Mouse (Mus musculus): ENCODE measurements around the gene Cops3. TPM values are rescaled to one million over a fixed set of nuclear protein-coding genes. Genes with fewer than 3 reads are reported as not detected.
"Not testable (repeated sequence)": the region's sequence is repeated elsewhere in the genome, so short reads cannot be mapped to it uniquely, and the experiment has no call there.

The Cops3 gene
- polyA plus RNA-seq, 1 experiment: 65.7 TPM

GRCm38 (mm10) chr11:59847891-59848884 is 8.6 kb upstream of the Cops3 start:
- Histone ChIP-seq H3K36me3 (ENCODE audit: control insufficient read depth, insufficient read depth) (no peaks in the 10 kb centered on the region), H3K4me2 (ENCODE audit: low read depth) (peak overlapping the region; percentile 96), H3K27me3 (ENCODE audit: control insufficient read depth, insufficient read depth, insufficient read length) (no peaks in the 10 kb centered on the region), H3K4me3 (peak overlapping the region; percentile 58), H3ac (ENCODE audit: control insufficient read depth, insufficient read length) (peak overlapping the region; percentile 23), H3K79me2 (ENCODE audit: control insufficient read depth, insufficient read depth) (peaks cover 9% of the 10 kb centered on the region)
- TF ChIP-seq POLR2A (IDR thresholded peaks at IDR 0.05; ENCODE audit: insufficient read length, low read depth) (peak; percentile 90), E2F4 (IDR thresholded peaks at IDR 0.05; ENCODE audit: insufficient read depth) (no peak), REST (IDR thresholded peaks at IDR 0.05; ENCODE audit: insufficient read depth, insufficient read length) (no peak), MYOG (IDR thresholded peaks at IDR 0.05; ENCODE audit: control insufficient read depth in 1 of 3, insufficient read depth in 1 of 3, insufficient read length in 2 of 3, low read depth in 2 of 3) (peak in 1 of 3 experiments; percentile 25), MYOD1 (IDR thresholded peaks at IDR 0.05; ENCODE audit: control insufficient read depth in 1 of 3, insufficient read length in 2 of 3, low read depth in 2 of 3) (peak in 1 of 3 experiments; percentile 50), POLR2AphosphoS2 (IDR thresholded peaks at IDR 0.05; ENCODE audit: insufficient read length, low read depth) (peak; percentile 70)

- TF ChIP-seq USF1 (IDR thresholded peaks at IDR 0.05; ENCODE audit: low read depth) (peak; percentile 2), REST (IDR thresholded peaks at IDR 0.05; ENCODE audit: insufficient read depth, insufficient read length) (no peak), TCF3 (IDR thresholded peaks at IDR 0.05; ENCODE audit: insufficient read length, low read depth) (no peak)
- Histone ChIP-seq H3K4me2 (ENCODE audit: low read depth) (peak overlapping the region; percentile 96), H3K4me3 (peak overlapping the region; percentile 58)
Measured at GRCm38 (mm10) chr11:59847131-59847530, 7.5 kb upstream of the Cops3 start.

GRCm38 (mm10) chr11:59846311-59846710 is 6.7 kb upstream of the Cops3 start:
- Histone ChIP-seq H3K4me2 (ENCODE audit: low read depth) (no peak overlapping the region), H3K4me3 (no peak overlapping the region), H3K79me2 (ENCODE audit: control insufficient read depth, insufficient read depth) (peaks cover 9% of the 10 kb centered on the region), H3ac (ENCODE audit: control insufficient read depth, insufficient read length) (no peak overlapping the region), H3K36me3 (ENCODE audit: control insufficient read depth, insufficient read depth) (no peaks in the 10 kb centered on the region), H3K27me3 (ENCODE audit: control insufficient read depth, insufficient read depth, insufficient read length) (no peaks in the 10 kb centered on the region)
- TF ChIP-seq MAX (IDR thresholded peaks at IDR 0.05; ENCODE audit: low read depth) (no peak), CEBPB (IDR thresholded peaks at IDR 0.05; ENCODE audit: insufficient read depth, poor library complexity, severe bottlenecking) (no peak), MYOG (IDR thresholded peaks at IDR 0.05; ENCODE audit: control insufficient read depth in 1 of 3, insufficient read depth in 1 of 3, insufficient read length in 2 of 3, low read depth in 2 of 3) (no peak), MYOD1 (IDR thresholded peaks at IDR 0.05; ENCODE audit: control insufficient read depth in 1 of 3, insufficient read length in 2 of 3, low read depth in 2 of 3) (no peak), REST (IDR thresholded peaks at IDR 0.05; ENCODE audit: insufficient read depth, insufficient read length) (no peak), POLR2A (IDR thresholded peaks at IDR 0.05; ENCODE audit: insufficient read length, low read depth) (no peak), E2F4 (IDR thresholded peaks at IDR 0.05; ENCODE audit: insufficient read depth) (no peak), TCF12 (IDR thresholded peaks at IDR 0.05; ENCODE audit: insufficient read depth, poor library complexity, severe bottlenecking) (no peak), USF1 (IDR thresholded peaks at IDR 0.05; ENCODE audit: low read depth) (no peak), POLR2AphosphoS2 (IDR thresholded peaks at IDR 0.05; ENCODE audit: insufficient read length, low read depth) (no peak), SRF (IDR thresholded peaks at IDR 0.05; ENCODE audit: control insufficient read depth, insufficient read length, low read depth) (no peak), TCF3 (IDR thresholded peaks at IDR 0.05; ENCODE audit: insufficient read length, low read depth) (no peak)

More at GRCm38 (mm10) chr11:59847131-59847530, 7.5 kb upstream of the Cops3 start:
- no peaks in the 10 kb centered on the region for H3K36me3 ChIP-seq (ENCODE audit: control insufficient read depth, insufficient read depth)
- H3K27me3 ChIP-seq (ENCODE audit: control insufficient read depth, insufficient read depth, insufficient read length): no peaks in the 10 kb centered on the region
- peaks cover 9% of the 10 kb centered on the region for H3K79me2 ChIP-seq (ENCODE audit: control insufficient read depth, insufficient read depth)
- no peak overlapping the region for H3ac ChIP-seq (ENCODE audit: control insufficient read depth, insufficient read length)

GRCm38 (mm10) chr11:59839008-59839458 is 605 bp downstream of the Cops3 start, which contains the start of gene Nt5m:
Gene Nt5m, plus strand, starts transcription at chr11:59839447.
- Histone ChIP-seq H3ac (ENCODE audit: control insufficient read depth, insufficient read length) (peak within 1 kb of the TSS; percentile 62), H3K27me3 (ENCODE audit: control insufficient read depth, insufficient read depth, insufficient read length) (no peaks in the 10 kb centered on the region), H3K4me3 (peak within 1 kb of the TSS; percentile 90), H3K36me3 (ENCODE audit: control insufficient read depth, insufficient read depth) (peaks cover 14% of the 10 kb centered on the region), H3K79me2 (ENCODE audit: control insufficient read depth, insufficient read depth) (peaks cover 36% of the 10 kb centered on the region), H3K4me2 (ENCODE audit: low read depth) (peak within 1 kb of the TSS; percentile 100)
- no peak for TF ChIP-seq MYOG (IDR thresholded peaks at IDR 0.05; ENCODE audit: control insufficient read depth in 1 of 3, insufficient read depth in 1 of 3, insufficient read length in 2 of 3, low read depth in 2 of 3)

- Histone ChIP-seq H3K4me2 (ENCODE audit: low read depth) (peak overlapping the region; percentile 85), H3K79me2 (ENCODE audit: control insufficient read depth, insufficient read depth) (peaks cover 41% of the 10 kb centered on the region), H3K36me3 (ENCODE audit: control insufficient read depth, insufficient read depth) (peaks cover 14% of the 10 kb centered on the region), H3ac (ENCODE audit: control insufficient read depth, insufficient read length) (no peak overlapping the region), H3K27me3 (ENCODE audit: control insufficient read depth, insufficient read depth, insufficient read length) (no peaks in the 10 kb centered on the region), H3K4me3 (peak overlapping the region; percentile 90)
- TF ChIP-seq USF1 (IDR thresholded peaks at IDR 0.05; ENCODE audit: low read depth): no peak
- TF ChIP-seq MYOD1 (IDR thresholded peaks at IDR 0.05; ENCODE audit: control insufficient read depth in 1 of 3, insufficient read length in 2 of 3, low read depth in 2 of 3): no peak
- no peak for TF ChIP-seq CEBPB (IDR thresholded peaks at IDR 0.05; ENCODE audit: insufficient read depth, poor library complexity, severe bottlenecking)
- TF ChIP-seq REST (IDR thresholded peaks at IDR 0.05; ENCODE audit: insufficient read depth, insufficient read length): no peak
- no peak for TF ChIP-seq SRF (IDR thresholded peaks at IDR 0.05; ENCODE audit: control insufficient read depth, insufficient read length, low read depth)
- TF ChIP-seq MYOG (IDR thresholded peaks at IDR 0.05; ENCODE audit: control insufficient read depth in 1 of 3, insufficient read depth in 1 of 3, insufficient read length in 2 of 3, low read depth in 2 of 3): no peak
- TF ChIP-seq POLR2AphosphoS2 (IDR thresholded peaks at IDR 0.05; ENCODE audit: insufficient read length, low read depth): no peak
- TF ChIP-seq TCF3 (IDR thresholded peaks at IDR 0.05; ENCODE audit: insufficient read length, low read depth): no peak
- no peak for TF ChIP-seq POLR2A (IDR thresholded peaks at IDR 0.05; ENCODE audit: insufficient read length, low read depth)
Measured at GRCm38 (mm10) chr11:59838426-59838825, 1.2 kb downstream of the Cops3 start.

GRCm38 (mm10) chr11:59837789-59838188 is 1.8 kb downstream of the Cops3 start:
- Histone ChIP-seq H3K36me3 (ENCODE audit: control insufficient read depth, insufficient read depth) (peaks cover 17% of the 10 kb centered on the region), H3K4me2 (ENCODE audit: low read depth) (peak overlapping the region; percentile 85)
- not testable (repeated sequence) for H3K4me3 ChIP-seq

More at GRCm38 (mm10) chr11:59837789-59838188, 1.8 kb downstream of the Cops3 start:
- H3ac ChIP-seq (ENCODE audit: control insufficient read depth, insufficient read length); H3K27me3 ChIP-seq (ENCODE audit: control insufficient read depth, insufficient read depth, insufficient read length): not testable (repeated sequence)
- peaks cover 41% of the 10 kb centered on the region for H3K79me2 ChIP-seq (ENCODE audit: control insufficient read depth, insufficient read depth)

Measured in myocyte (in vitro differentiated cells).